ENCODE assay signal across 22 mouse cellular contexts in genomic region chr14:11377846-11378245, GRCm38 (mm10). TPM values are rescaled to one million over a fixed set of nuclear protein-coding genes. Genes with fewer than 3 reads are reported as not detected.
A peak's percentile ranks its signal among the peaks of the same experiment; 100 is the strongest.
DNase-seq lines count a peak whose midpoint lies in the region; ATAC-seq lines count a peak whose summit lies in the region.
"Had no signal": no experiment of that assay in that cellular context is flagged by ENCODE, and none has a peak within 500 bp of the region (broad histone marks: within the 10 kb centered on the region; RNA-seq: fewer than 3 reads in every experiment).

No protein-coding gene starts in this region.

- ATAC-seq in frontal cortex, adult (ENCODE audit: low TSS enrichment): peak; percentile 58
- no peak for ATAC-seq in kidney, embryonic 14.5 days (ENCODE audit: low FRiP score, low TSS enrichment)
- ATAC-seq: activated CD4-positive, CD25-positive, alpha-beta regulatory T cell, adult 4 months; CD4-positive, CD25-positive, alpha-beta regulatory T cell, adult 4 months; Patski had no signal

- H3K9ac ChIP-seq in kidney, embryonic 14.5 days (ENCODE audit: low read depth, low read length): no peak overlapping the region

- no peaks in the 10 kb centered on the region for H3K27me3 ChIP-seq in kidney, embryonic 14.5 days (ENCODE audit: control insufficient read depth, insufficient read depth, low read length)
- H3K27me3 ChIP-seq: CH12.LX, Patski had no signal

- no peak for DNase-seq in frontal cortex, postnatal 10 days (ENCODE audit: low spot score in 2 of 2)
- DNase-seq in heart, adult 11 months: peak; percentile 68
- DNase-seq in heart, adult 9 months (ENCODE audit: low spot score in 2 of 2): no peak
- DNase-seq in brain, adult 2 months (ENCODE audit: low read depth, low spot score): peak; percentile 14
- DNase-seq: adrenal gland, adult 2 months; adrenal gland, adult 8-10 months; adrenal gland, postnatal 10 days; adrenal gland, postnatal 14 days; adrenal gland, postnatal 25 days; adrenal gland, postnatal 36 days; B cell, adult 2 months; cerebellum, adult 11 months; cerebellum, adult 11-12 months; cerebellum, adult 18-20 months; cerebellum, adult 2 months had no signal

- 88% methylated on average over 3 of the region's 3 CpGs for WGBS in kidney, embryonic 14.5 days

- no peak overlapping the region for H3K4me2 ChIP-seq in kidney, embryonic 14.5 days (replicated peaks; ENCODE audit: low read depth, low read length)

- no peaks in the 10 kb centered on the region for H3K9me3 ChIP-seq in kidney, embryonic 14.5 days (ENCODE audit: control insufficient read depth, low read length)
- H3K9me3 ChIP-seq: G1E had no signal

- no peaks in the 10 kb centered on the region for H3K36me3 ChIP-seq in kidney, embryonic 14.5 days (ENCODE audit: control insufficient read depth, insufficient read depth, low read length)
- H3K36me3 ChIP-seq: G1E had no signal

- H3K27ac ChIP-seq in kidney, embryonic 14.5 days (ENCODE audit: low read depth, low read length): no peak overlapping the region

- H3K4me3 ChIP-seq in kidney, embryonic 14.5 days (ENCODE audit: low read length): no peak overlapping the region

- H3K4me1 ChIP-seq in kidney, embryonic 14.5 days (ENCODE audit: control insufficient read depth, insufficient read depth, low read length): no peaks in the 10 kb centered on the region

RNA-seq across cellular contexts. Expression of gene Gm3839, which starts 21.3 kb away (rescaled TPM):
- polyA plus RNA-seq in kidney, embryonic 14.5 days (2014; fragmentation: Nextera tagmentation; extraction: Ambion mirVana): 1.8 and 2.3 TPM in 2 replicates

Comparison
In these comparisons a context has a peak if more than half of its experiments do, and no peak if none do; other contexts are left out.
1. DNase-seq: peak in heart, adult 11 months (single experiment) and brain, adult 2 months (single experiment); none in frontal cortex, postnatal 10 days (0 of 2) and heart, adult 9 months (0 of 2).